Mouse (Mus musculus): ENCODE measurements around the gene Mthfd2l.

Mthfd2l gene

DNA sequence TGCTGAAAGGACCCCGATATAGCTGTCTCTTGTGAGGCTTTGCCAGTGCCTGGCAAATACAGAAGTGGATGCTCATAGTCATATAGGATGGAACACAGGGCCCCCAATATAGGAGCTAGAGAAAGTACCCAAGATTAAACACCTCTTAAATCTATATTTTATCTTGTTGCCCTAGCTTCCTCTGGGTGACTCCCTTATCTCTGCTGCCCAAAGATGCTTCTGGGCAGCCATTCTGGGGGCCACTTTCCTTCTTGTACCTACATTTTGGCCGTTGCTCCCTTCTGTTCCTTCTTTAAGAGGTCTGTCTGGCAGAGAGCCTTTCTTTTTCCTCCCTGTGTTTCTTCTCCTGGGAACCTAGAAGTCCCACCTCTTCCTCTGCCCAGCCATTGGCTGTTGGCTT, 14.5 kb downstream of the Mthfd2l start:
- DNase-seq (ENCODE audit: low read depth, low spot score): no peak

DNA sequence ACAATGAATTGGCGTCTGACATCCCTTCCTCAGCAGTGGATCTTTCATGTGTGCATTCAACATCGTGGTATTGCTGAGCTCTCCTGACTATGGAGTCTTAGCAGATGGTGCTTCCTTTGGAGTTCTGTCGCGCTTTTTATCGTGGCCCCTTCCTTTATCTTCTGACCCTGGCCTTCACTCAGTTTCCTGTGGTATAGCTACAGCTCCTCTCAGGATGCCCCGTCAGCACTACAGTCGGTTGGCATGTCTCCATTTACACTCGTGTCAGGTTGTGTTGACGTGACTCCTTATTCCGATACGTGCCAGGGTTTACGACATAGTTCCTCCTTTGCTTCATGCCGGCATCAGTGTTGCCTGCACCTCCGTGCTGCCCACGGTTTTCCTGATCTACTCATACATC, 18.6 kb downstream of the Mthfd2l start:
- no peak for DNase-seq (ENCODE audit: low read depth, low spot score)

DNA sequence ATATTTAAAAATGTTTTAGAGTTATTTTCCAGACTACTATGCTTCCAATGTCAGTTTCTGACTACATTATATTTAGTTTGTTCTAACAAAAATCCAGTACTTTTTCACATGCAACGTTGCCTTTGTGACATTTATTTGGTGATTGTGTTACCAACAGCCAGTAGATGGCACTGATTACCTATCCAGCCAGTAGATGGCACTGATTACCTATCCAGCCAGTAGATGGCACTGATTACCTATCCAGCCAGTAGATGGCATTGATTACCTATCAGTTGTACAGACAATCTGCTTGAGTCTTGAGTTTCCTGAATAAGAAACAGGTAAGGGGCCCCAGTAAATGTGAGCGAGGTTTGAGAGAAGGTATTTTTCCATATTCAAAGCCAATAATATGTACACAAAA, 20.6 kb downstream of the Mthfd2l start:
- DNase-seq (ENCODE audit: low read depth, low spot score): peak; percentile 21

DNA sequence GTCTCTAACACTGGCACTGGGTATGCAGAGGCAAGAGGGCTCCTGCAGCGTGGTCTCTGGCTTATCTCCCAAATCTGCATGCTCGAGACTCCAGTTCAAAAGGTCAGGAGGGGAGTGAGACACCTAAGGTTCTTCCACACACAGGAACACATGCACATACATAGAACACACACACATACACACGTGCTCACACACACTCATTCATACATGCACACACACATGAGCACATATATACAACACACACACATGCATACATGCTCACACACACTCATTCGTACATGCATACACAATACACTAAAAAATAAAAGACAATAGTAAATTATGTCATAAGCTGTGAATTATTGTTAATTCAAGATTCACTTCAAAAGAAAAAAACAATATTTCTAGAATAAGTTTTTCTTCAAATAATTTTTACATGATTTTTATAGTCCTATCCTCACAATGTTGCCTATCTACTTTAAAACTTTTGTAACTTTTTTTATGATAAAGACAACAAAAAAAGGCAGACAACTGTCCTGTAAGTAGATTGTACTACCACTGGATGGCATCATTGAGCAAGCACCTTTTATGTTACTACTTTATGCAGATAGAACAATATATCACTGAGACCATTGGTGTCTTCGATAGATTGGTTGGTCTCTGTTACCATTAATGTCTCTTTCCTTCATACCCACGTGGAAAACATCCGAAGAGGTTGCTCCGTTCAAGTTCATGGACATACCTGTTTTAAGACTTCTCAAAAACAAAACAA, 22.0 kb downstream of the Mthfd2l start:
- no peak for DNase-seq (ENCODE audit: low read depth, low spot score)

DNA sequence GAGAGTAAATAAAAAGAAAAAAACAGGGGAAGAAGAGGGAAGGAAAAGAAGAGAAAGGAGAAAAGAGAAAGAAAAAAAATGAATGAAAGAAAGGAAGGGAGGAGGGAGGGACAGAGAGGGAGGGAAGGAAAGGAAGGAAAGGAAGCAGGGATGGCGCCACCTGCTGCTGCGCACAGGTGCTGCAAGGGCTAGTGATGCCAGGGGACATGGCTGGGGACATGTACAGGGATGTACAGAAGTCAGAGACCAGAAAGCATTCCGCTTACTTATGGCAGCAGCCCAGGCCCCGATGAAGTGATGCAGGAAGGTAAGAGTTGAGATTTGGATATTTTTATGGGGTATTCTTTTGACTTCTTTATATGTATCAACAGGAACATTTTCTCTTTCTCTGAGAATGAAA, 33.4 kb downstream of the Mthfd2l start:
- DNase-seq (ENCODE audit: low read depth, low spot score): no peak

DNA sequence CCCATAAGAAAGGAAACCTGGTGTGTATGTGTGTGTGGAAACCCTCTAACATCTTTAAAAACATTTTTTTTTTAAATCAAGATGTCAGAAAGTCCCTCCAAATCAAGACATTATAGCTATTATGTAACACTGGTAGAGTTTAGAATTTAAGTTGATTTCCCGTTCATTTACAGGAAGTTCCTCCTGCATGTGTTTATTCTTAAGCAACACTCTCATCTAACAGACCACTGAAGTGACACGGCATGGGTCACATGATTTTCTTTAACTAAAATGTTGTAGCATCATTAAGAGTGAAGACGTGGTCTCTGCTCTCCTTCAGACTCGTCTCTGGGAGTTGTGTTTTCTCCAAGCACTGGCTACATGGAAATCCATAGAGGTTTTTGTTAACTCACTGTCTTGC, 33.8 kb downstream of the Mthfd2l start:
- no peak for DNase-seq (ENCODE audit: low read depth, low spot score)

DNA sequence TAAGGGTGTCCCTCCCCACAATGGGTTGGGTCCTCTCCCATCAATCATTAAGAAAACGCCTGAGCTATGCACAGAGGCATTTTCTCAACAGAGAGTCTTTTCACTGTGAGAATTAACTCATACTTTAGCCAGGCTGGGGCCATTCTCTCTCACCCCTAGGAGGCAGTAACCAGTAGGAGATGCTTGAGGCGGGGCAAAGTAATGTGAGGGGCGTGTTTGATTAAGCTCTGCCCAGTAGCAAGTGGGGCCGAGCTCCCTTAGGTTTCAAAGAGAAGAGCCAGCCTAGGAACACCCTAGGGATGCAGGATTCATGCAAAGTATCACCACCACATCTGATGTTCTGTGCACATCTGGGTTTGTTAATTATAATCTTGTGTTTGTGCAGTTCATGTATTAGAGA, 34.5 kb downstream of the Mthfd2l start:
- DNase-seq (ENCODE audit: low read depth, low spot score): no peak

DNA sequence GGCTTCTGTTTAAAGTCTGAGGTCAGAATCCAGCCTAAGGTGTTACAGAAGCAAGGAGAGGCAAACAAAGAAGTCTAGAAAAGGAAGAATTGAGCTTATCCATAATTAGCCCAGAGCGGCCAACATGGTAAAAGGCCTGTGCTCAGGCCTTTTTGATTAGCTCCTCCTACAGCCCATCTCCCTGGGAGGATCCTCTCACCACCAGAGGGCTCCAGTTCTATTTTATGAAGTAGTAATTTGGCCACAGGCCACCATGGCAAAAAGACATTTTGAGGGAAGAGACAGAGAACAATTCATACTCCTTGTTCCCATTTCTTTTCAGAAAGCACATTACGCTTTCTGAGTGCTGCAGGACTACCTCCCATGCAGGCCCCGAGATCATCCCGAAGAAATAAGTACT, 46.3 kb downstream of the Mthfd2l start:
- DNase-seq (ENCODE audit: low read depth, low spot score): peak; percentile 20

DNA sequence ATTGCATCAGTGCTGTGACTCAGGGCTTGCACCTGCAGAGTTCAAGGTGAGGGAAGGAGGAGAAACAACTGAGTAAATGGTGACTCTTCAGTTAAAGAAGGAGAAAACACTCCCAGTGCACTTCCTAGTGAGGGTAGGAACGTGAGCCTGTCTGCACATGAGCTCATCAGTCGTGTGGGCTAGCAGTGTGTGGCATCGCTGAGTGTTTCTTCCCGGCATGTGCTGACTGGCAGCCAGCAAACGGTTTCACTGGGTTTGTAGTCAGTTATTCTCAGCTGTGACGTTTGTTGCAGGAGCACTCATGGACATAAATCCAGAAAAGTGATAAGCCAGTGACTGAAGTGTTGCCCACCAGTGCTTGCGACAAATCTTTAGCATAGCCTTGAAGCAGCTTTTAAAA, 49.4 kb downstream of the Mthfd2l start:
- DNase-seq (ENCODE audit: low read depth, low spot score): no peak

DNA sequence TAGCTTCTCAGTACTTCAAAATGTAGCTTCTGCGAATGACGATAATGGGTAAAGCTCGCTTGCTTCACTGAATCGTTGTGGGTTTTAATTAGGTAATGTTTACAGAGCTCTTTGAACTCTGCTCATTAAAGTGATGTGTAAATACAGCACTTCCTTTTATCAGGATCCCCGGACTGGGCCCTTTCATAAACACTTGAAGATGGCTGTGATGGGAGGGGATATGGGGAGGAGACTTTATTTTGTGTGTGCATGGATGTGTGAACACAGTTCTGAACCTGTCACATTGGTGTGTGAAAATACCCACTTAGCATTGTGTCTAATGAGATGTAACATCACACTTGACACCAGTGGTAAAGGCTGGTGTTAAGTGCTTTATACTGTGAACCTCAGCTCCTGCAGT, 56.7 kb downstream of the Mthfd2l start:
- DNase-seq (ENCODE audit: low read depth, low spot score): no peak

DNA sequence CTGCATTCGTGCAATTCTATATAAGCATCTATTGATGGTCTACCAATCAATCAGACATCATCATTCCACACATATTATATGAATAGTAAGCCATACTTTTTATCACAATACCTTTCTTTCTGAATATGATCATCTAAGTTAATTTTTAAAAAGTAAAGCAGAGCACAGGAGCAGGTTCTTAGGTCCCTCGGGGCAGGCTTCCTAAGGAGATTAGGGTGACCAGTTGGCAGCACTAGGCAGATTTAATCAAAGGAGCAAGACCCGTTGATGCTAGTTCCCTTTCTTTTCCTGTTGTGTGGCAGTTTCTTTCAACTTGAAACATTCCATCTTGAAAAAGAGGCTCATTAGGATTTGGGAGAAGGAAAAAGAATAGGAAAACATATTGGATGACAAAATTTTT, 57.2 kb downstream of the Mthfd2l start:
- no peak for DNase-seq (ENCODE audit: low read depth, low spot score)

DNA sequence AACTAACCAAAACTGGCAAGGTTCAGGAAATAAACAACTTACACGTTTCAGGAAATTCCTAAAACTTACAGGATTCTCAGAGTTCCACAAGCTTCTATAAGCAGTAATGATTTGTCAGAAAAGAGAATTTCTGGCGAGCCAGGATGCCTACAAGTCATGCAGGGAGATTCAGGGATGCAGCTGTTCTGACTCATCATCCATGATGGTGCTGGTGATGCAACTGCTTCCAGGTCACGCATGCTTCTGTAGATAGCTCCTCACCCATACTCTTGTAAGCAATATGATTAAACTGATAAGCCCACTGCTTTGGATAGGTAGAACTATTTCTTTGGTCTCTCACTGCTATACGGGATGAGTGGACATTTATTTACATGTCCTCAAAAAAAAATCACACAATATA, 57.7 kb downstream of the Mthfd2l start:
- DNase-seq (ENCODE audit: low read depth, low spot score): no peak

DNA sequence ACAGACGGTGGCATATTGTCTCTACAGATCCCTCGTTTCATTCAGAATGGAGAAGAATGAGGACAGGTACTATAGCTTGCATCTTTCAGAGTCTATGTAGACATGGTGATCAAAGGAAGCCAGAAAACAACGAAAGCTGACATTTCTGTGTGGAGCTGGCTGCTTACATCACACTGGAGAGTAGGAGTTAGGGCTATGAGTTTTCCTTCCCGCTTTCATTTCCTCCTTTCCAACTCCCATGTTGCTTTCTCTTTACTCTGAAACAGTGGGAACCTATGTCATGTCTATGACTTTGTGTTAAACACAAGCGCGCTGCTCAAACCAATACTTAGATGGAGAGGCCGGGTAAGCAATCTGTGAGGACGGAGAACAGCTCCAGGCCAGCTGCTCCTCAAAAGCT, 69.0 kb downstream of the Mthfd2l start:
- no peak for DNase-seq (ENCODE audit: low read depth, low spot score)

DNA sequence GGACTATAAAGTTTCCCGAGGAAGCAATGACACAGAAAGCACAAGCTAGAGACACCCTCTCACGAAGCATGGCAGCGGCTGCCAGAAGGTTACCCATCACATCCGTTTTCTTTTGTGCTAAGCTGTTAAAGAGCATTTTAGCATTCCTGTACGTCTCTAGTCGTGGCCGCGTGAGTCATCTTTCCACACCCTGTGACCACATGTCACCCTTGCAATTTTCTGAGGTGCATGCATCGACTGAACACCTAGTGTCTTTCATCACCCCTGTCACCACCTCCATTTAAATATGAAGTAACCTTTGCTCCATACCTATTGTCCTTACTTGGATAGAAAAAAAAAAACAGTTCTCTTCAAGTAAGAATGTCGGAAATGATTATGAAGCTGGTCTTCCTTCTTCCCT, 84.3 kb downstream of the Mthfd2l start:
- no peak for DNase-seq (ENCODE audit: low read depth, low spot score)

DNA sequence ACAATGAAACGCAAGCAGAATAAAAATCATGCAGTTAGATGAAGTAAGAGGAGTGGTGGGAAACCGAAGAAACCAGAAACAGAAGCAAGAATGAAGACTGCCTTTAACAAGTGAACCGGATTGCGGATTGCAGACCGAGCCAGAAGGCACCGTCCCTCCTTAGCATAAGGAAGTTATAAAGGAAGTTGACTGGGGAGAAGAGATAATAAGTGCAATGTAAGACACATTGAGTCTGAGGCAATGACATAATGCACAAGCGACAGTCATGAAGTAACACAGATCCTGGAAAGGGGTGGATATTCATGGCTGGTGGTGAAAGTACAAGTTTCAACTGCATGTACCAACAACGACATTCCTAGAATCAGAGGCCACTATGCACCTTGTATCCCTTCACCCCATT, 92.2 kb downstream of the Mthfd2l start:
- no peak for DNase-seq (ENCODE audit: low read depth, low spot score)

DNA sequence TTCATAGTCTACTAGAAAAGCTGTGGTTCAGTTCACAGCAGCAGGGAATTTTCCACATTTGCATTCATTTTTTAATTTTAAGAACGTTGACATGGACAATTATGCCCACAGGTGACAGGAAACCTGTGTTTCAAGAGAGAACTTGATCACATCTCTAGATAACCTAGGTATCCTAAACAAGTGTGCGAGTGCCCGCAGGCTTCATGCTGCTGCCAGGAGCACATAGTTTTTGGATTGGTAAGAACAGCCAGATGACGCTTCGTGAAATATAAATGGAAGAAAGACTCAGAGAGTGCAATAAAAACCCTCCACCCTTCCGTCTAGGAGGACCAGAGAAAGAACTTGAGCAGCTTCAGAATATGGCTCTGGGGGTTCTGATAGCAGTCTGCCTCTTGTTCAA, 96.2 kb downstream of the Mthfd2l start, which contains the start of gene Epgn:
TSS of gene Epgn (plus strand) at position 301 of the 400 bp plus-strand sequence.
- DNase-seq (ENCODE audit: low read depth, low spot score): no peak

DNA sequence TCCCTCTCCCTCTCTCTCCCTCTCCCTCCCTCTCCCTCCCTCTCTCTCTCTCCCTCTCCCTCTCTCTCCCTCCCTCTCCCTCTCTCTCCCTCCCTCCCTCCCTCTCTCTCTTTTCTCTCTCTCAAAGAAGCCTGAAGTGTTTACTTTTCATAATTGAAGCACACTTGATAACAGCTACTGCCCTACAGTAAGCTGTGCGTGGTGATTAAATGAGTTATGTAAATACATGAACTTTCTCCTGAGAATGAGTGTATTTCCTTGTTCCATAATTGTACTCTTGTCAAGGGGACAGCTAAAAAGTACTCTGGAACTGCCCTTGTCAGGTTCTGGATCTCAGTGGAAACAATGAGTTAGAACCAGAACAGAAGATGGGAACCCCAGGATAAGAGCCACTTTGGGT, 96.9 kb downstream of the Mthfd2l start:
- DNase-seq (ENCODE audit: low read depth, low spot score): no peak

DNA sequence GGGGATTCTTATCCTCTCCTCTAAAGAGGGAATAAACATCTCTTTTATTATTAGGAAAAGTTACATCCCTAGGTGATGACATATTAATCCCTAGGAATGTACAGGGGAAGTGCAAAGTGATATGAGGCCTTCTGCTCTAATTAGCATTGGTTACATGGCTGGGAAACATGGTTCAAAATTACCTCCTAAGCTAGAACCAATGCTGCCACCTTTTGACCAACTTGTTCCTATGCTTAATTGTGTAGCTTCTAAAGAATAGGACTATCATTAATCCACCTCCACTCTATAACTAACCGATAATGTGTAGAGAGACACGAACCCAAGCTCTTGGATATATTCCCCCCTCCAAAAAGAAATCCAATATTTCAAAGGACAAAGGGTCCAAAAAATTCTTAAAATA, 99.7 kb downstream of the Mthfd2l start:
- no peak for DNase-seq (ENCODE audit: low read depth, low spot score)

DNA sequence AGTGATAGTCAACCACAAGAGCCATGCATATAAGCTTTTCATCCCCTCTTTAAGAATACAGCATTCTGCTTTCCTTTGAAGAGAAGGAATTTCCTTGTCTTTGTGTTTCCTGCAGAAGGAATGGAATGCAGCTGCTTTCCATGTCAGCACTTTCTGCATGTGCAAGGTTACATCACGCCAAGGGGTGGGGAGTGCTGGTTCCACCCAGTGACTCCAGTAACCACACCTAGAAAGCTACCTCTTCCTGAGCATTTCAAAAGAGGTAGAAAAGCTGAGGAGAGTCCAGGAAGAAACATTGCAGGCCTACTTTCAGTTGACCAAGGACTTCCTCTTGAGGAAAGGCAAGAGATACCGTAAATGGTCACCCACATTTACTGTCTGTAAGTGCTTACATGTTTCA, 104.4 kb downstream of the Mthfd2l start:
- no peak for DNase-seq (ENCODE audit: low read depth, low spot score)

DNA sequence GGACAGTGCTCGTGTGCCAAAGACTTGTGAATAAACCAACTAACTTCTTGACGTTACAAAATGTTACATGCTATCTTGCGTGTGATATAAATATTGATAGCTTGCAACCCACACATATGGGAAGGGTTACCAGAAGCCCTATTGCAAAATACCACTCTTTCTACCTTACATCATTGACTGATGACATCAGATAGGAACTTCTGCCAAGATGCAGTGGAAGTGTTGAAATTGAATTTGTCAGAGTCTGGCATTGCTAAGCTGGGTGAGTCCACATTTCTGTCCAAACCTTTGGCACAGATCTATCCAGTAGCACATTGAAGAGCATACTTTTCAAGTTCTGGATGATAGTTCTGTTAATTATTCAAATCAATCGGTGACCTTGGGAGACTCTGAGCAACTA, 105.7 kb downstream of the Mthfd2l start:
- no peak for DNase-seq (ENCODE audit: low read depth, low spot score)

DNA sequence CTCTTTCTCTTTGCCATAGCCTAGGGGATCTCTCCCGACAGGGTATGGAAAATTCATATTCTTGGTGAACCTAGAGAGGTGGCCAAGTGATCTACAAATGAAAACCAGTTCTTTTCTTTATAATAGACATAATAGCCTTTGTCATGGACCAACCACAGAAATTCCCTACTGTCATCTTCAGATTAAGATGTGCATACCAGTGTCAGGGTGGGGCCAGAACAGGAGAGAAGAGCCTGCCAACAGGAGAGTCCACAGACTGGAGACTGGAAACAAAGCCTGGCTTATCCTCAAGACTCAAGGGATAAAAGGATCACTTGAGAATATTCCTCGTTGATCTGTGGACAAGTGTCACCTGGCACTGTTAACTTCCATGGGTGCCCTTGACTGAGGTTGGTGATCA, 106.8 kb downstream of the Mthfd2l start:
- DNase-seq (ENCODE audit: low read depth, low spot score): no peak

DNA sequence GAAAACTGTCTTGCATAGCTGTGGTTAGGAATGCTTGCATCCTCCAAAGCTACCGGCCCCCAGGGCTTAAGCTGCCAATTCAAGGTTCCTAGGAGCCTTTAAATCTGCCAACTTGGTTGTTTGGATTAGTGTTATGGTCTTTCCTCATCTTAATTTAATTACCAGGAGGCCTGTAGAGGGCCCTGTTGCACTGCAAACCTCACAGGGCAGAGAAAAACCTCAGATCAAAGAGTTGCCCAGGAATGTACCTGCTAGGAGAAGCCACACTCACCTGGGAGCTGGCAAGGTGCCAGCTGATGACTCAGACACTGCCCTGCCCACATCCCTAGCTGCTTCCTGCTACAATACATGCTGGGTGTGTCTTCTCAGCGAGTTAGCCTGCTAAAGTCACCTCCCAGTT, 107.6 kb downstream of the Mthfd2l start:
- DNase-seq (ENCODE audit: low read depth, low spot score): no peak

DNA sequence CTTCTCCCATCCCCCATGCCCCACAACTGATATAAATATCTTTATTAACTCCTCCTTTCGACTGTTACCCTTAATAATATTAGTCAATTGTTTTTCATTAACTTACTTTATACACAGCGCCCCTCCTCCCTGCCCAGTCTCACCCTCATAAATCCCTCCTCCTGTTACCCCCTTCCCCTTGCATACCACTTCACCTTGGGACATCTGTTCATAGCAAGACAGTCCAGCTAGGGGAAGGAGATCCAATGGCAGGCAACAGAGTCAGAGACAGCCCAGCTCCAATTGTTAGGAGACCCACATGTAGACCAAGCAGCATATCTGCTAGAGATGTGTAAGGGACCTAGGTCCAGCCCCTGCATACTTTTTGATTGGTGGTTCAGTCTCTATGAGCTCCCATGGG, 108.0 kb downstream of the Mthfd2l start:
- no peak for DNase-seq (ENCODE audit: low read depth, low spot score)

DNA sequence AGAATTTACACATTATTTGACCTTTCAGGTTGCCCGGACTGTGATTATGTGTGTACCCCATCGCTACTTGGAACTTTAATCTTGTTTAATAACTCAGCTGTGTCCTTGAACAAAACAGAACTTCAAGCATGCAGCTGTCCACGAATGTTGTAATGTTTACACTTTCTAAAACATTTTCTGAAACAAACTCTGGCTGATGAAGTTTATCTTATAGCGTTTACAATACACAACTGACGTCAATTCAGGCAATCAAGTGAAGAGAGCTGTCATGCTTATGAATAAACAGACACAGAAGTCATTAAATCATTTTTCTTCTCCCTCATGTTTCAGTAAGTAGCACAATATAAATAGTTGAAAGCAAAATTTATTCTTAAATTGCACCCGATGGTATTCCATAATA, 117.1 kb downstream of the Mthfd2l start:
- no peak for DNase-seq (ENCODE audit: low read depth, low spot score)

Data from retina, postnatal 7 days (tissue).